Mouse (Mus musculus) T-helper 1 cell (primary cell): ENCODE measurements at regions not wholly inside any gene's neighbourhood (a gene's known extent, or its start where the extent isn't known, plus 50 kb on each side); places are given as distances from the start of the nearest gene placed in this dataset.
"Not testable (repeated sequence)": the region's sequence is repeated elsewhere in the genome, so short reads cannot be mapped to it uniquely, and the experiment has no call there.

ENCODE experiments used
- in situ Hi-C: fragments of 300-600 bp; cut with MboI, MseI; formaldehyde crosslinking; loops from one replicate; pipeline ENCODE4 v1.15.1; 2025; ENCODE audit warnings: high pct_unique_total_duplicates

GRCm38 (mm10) chr13:26267501-26267900 is 502.5 kb downstream of the Hdgfl1 start:
- in situ Hi-C loops, result no loop called here

- in situ Hi-C loops, result no loop called here
Observed at GRCm38 (mm10) chr13:26235941-26236340, 534.0 kb downstream of the Hdgfl1 start.

GRCm38 (mm10) chr13:26234703-26235102 is 535.3 kb downstream of the Hdgfl1 start:
- in situ Hi-C loops, result no loop called here

GRCm38 (mm10) chr13:26217299-26217698 is 552.7 kb downstream of the Hdgfl1 start:
- in situ Hi-C loops, result no loop called here

- in situ Hi-C loops, result no loop called here
Observed at GRCm38 (mm10) chr13:26216579-26216978, 553.4 kb downstream of the Hdgfl1 start.

- in situ Hi-C loops, result no loop called here
Observed at GRCm38 (mm10) chr13:26205532-26206105, 564.3 kb downstream of the Hdgfl1 start.

- in situ Hi-C loops, result no loop called here
Observed at GRCm38 (mm10) chr13:26194646-26195045, 575.3 kb downstream of the Hdgfl1 start.

- in situ Hi-C loops, result no loop called here
Observed at GRCm38 (mm10) chr13:26183879-26184278, 586.1 kb downstream of the Hdgfl1 start.

- in situ Hi-C loops, result no loop called here
Observed at GRCm38 (mm10) chr13:26171891-26172482, 598.0 kb downstream of the Hdgfl1 start.

GRCm38 (mm10) chr13:26169641-26170040 is 600.3 kb downstream of the Hdgfl1 start:
- in situ Hi-C loops, result no loop called here

GRCm38 (mm10) chr13:26158703-26159102 is 611.3 kb downstream of the Hdgfl1 start:
- in situ Hi-C loops, result no loop called here

- in situ Hi-C loops, result no loop called here
Observed at GRCm38 (mm10) chr13:26154701-26155471, 615.1 kb downstream of the Hdgfl1 start.

- in situ Hi-C loops, result no loop called here
Observed at GRCm38 (mm10) chr13:26154251-26154650, 615.7 kb downstream of the Hdgfl1 start.

- in situ Hi-C loops, result no loop called here
Observed at GRCm38 (mm10) chr13:26153093-26153492, 616.9 kb downstream of the Hdgfl1 start.

GRCm38 (mm10) chr13:26150426-26150825 is 619.5 kb downstream of the Hdgfl1 start:
- in situ Hi-C loops, result no loop called here

GRCm38 (mm10) chr13:26142811-26143210 is 627.2 kb downstream of the Hdgfl1 start:
- in situ Hi-C loops, result no loop called here

GRCm38 (mm10) chr13:26119363-26119762 is 650.6 kb downstream of the Hdgfl1 start:
- in situ Hi-C loops, result no loop called here

- in situ Hi-C loops, result no loop called here
Observed at GRCm38 (mm10) chr13:26114136-26114535, 655.8 kb downstream of the Hdgfl1 start.

GRCm38 (mm10) chr13:26113723-26114122 is 656.2 kb downstream of the Hdgfl1 start:
- in situ Hi-C loops, result not testable (repeated sequence)

GRCm38 (mm10) chr13:26112579-26112978 is 657.4 kb downstream of the Hdgfl1 start:
- in situ Hi-C loops, result no loop called here

GRCm38 (mm10) chr13:26109013-26109412 is 661.0 kb downstream of the Hdgfl1 start:
- in situ Hi-C loops, result no loop called here

GRCm38 (mm10) chr13:26088727-26089126 is 681.2 kb downstream of the Hdgfl1 start:
- in situ Hi-C loops, result no loop called here

GRCm38 (mm10) chr13:26080814-26081213 is 689.2 kb downstream of the Hdgfl1 start:
- in situ Hi-C loops, result no loop called here
